8 mouse cellular contexts compared by ENCODE assay signal in the genomic region with DNA sequence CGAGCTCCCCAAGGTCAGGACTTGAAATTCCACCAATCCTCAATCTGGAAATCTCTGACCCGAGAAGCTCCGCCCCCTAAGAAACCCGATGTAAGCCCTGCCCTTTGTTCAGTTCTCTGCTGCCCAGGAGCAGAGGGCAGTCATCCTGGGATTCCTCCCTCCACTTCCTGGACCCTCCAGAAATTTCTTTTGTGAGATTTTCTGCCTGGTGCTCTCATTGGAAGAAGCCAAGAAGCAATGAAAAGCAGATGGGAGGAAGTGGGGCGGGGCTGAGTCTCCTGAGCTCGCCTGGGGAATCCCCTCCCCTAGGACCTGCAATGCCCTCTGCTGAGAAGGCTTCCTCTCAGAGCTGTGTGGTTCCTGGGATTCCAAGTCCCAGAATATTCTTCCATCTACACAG. TPM values are rescaled to one million over a fixed set of nuclear protein-coding genes. Genes with fewer than 3 reads are reported as not detected.
A peak's percentile ranks its signal among the peaks of the same experiment; 100 is the strongest.
DNase-seq lines count a peak whose midpoint lies in the region; ATAC-seq and TF ChIP-seq lines count a peak whose summit lies in the region.

No protein-coding gene starts in this region.

- peak overlapping the region; percentile 27 for H3K4me3 ChIP-seq in heart, embryonic 11.5 days (ENCODE audit: low read depth, low read length)
- H3K4me3 ChIP-seq in limb, embryonic 14.5 days (replicated peaks; ENCODE audit: low read length): no peak overlapping the region
- no peak overlapping the region for H3K4me3 ChIP-seq in neural tube, embryonic 15.5 days (replicated peaks)

- no peaks in the 10 kb centered on the region for H3K36me3 ChIP-seq in heart, embryonic 11.5 days (ENCODE audit: control insufficient read depth, insufficient read depth, low read length)
- no peaks in the 10 kb centered on the region for H3K36me3 ChIP-seq in limb, embryonic 14.5 days (ENCODE audit: control insufficient read depth, insufficient read depth, low read length)
- no peaks in the 10 kb centered on the region for H3K36me3 ChIP-seq in neural tube, embryonic 15.5 days

- peaks cover 5% of the 10 kb centered on the region; the same call in 1 of the 2 replicates for H3K4me1 ChIP-seq in heart, embryonic 11.5 days (ENCODE audit: control insufficient read depth, insufficient read depth, low read length)
- H3K4me1 ChIP-seq in limb, embryonic 14.5 days (ENCODE audit: control insufficient read depth, insufficient read depth, low read length): peaks cover 15% of the 10 kb centered on the region
- peaks cover 22% of the 10 kb centered on the region for H3K4me1 ChIP-seq in neural tube, embryonic 15.5 days

- H3K4me2 ChIP-seq in heart, embryonic 11.5 days: peak overlapping the region; percentile 47
- H3K4me2 ChIP-seq in limb, embryonic 14.5 days (replicated peaks; ENCODE audit: low read depth, low read length, severe bottlenecking): no peak overlapping the region
- peak overlapping the region; percentile 13; the same call in 1 of the 2 replicates for H3K4me2 ChIP-seq in neural tube, embryonic 15.5 days

- TF ChIP-seq POLR2A in limb, embryonic 14.5 days (IDR thresholded peaks at IDR 0.05; ENCODE audit: borderline replicate concordance, extremely low read depth, insufficient read depth, insufficient read length): no peak

- DNase-seq in heart, adult 11 months: peak; percentile 95
- no peak for DNase-seq in heart, postnatal 4 days
- DNase-seq in WW6 (ENCODE audit: low read depth, low spot score): peak; percentile 75
- peak; percentile 77 for DNase-seq in limb, embryonic 14.5 days (ENCODE audit: low spot score)
- no peak for DNase-seq in layer of hippocampus, adult 9-11 months
- DNase-seq in adrenal gland, postnatal 10 days: no peak

- H3K9ac ChIP-seq in heart, embryonic 11.5 days (ENCODE audit: low read depth, low read length): no peak overlapping the region
- H3K9ac ChIP-seq in limb, embryonic 14.5 days (ENCODE audit: low read depth, low read length, severe bottlenecking): no peak overlapping the region
- H3K9ac ChIP-seq in neural tube, embryonic 15.5 days (replicated peaks): no peak overlapping the region; the same call in 1 of the 2 replicates

- ATAC-seq in heart, embryonic 11.5 days (replicated peaks; ENCODE audit: insufficient number of reproducible peaks, low FRiP score, low TSS enrichment): no peak
- 0 out of 2 replicates have a peak, but pooled peaks have one; percentile 11 for ATAC-seq in limb, embryonic 14.5 days (ENCODE audit: low FRiP score, low read depth)
- no peak for ATAC-seq in neural tube, embryonic 15.5 days (ENCODE audit: low FRiP score)

- H3K27ac ChIP-seq in heart, embryonic 11.5 days (ENCODE audit: low read depth, low read length): no peak overlapping the region
- H3K27ac ChIP-seq in limb, embryonic 14.5 days (replicated peaks; ENCODE audit: low read depth, low read length): no peak overlapping the region
- no peak overlapping the region for H3K27ac ChIP-seq in neural tube, embryonic 15.5 days (replicated peaks)

- no peaks in the 10 kb centered on the region for H3K9me3 ChIP-seq in heart, embryonic 11.5 days (replicated peaks; ENCODE audit: control insufficient read depth, low read length)
- H3K9me3 ChIP-seq in limb, embryonic 14.5 days (ENCODE audit: control insufficient read depth, low read length): no peaks in the 10 kb centered on the region
- no peaks in the 10 kb centered on the region for H3K9me3 ChIP-seq in neural tube, embryonic 15.5 days (replicated peaks)

- WGBS in heart, embryonic 11.5 days (ENCODE audit: insufficient replicate concordance): 16% methylated on average over 6 of the region's 6 CpGs
- WGBS in limb, embryonic 14.5 days: 19% methylated on average over 6 of the region's 6 CpGs
- 29% methylated on average over 6 of the region's 6 CpGs for WGBS in neural tube, embryonic 15.5 days

- H3K27me3 ChIP-seq in heart, embryonic 11.5 days (ENCODE audit: control insufficient read depth, insufficient read depth, low read length): peaks cover 23% of the 10 kb centered on the region
- H3K27me3 ChIP-seq in limb, embryonic 14.5 days (ENCODE audit: control insufficient read depth, insufficient read depth, low read length): no peaks in the 10 kb centered on the region
- 0 out of 2 replicates have a peak, but pooled peaks cover 4% of the 10 kb centered on the region for H3K27me3 ChIP-seq in neural tube, embryonic 15.5 days (replicated peaks)

RNA-seq across cellular contexts. Expression of gene Lrrc23, which starts 2.9 kb away (rescaled TPM):
- under 1 TPM in 1 of 2 experiments, not detected in 1; 0.52 TPM for total RNA-seq in heart, postnatal 4 days (2021)
- polyA plus RNA-seq in heart, embryonic 11.5 days (2014; fragmentation: Nextera tagmentation; extraction: Ambion mirVana): not detected in 2 replicates
- 1.1 TPM in 2 replicates for polyA plus RNA-seq in limb, embryonic 14.5 days (2012; rRNA removed)
- 0.88 and 1.2 TPM in 2 replicates for polyA plus RNA-seq in limb, embryonic 14.5 days (2014; fragmentation: Nextera tagmentation; extraction: Ambion mirVana)
- polyA plus RNA-seq in neural tube, embryonic 15.5 days (2015; fragmentation: Nextera tagmentation; extraction: Ambion mirVana): 1.5 and 1.7 TPM in 2 replicates
- under 1 TPM in 1 of 2 experiments, not detected in 1; 0.72 TPM for total RNA-seq in adrenal gland, postnatal 10 days (2021)

RNA-seq across cellular contexts. Expression of gene Eno2, which starts 13.0 kb away (rescaled TPM):
- 10 to 100 TPM; 10.0 to 10.2 TPM for total RNA-seq in heart, postnatal 4 days (2021)
- polyA plus RNA-seq in heart, embryonic 11.5 days (2014; fragmentation: Nextera tagmentation; extraction: Ambion mirVana): 5.3 TPM in 2 replicates
- 21.7 and 25.3 TPM in 2 replicates for polyA plus RNA-seq in limb, embryonic 14.5 days (2012; rRNA removed)
- polyA plus RNA-seq in limb, embryonic 14.5 days (2014; fragmentation: Nextera tagmentation; extraction: Ambion mirVana): 6.0 and 10.2 TPM in 2 replicates
- polyA plus RNA-seq in neural tube, embryonic 15.5 days (2015; fragmentation: Nextera tagmentation; extraction: Ambion mirVana): 197 and 226 TPM in 2 replicates
- total RNA-seq in adrenal gland, postnatal 10 days (2021): 10 to 100 TPM; 13.0 to 21.0 TPM

RNA-seq across cellular contexts. Expression of gene Spsb2, which starts 26.0 kb away (rescaled TPM):
- 1 to 10 TPM; 3.5 to 4.4 TPM for total RNA-seq in heart, postnatal 4 days (2021)
- 4.5 and 6.6 TPM in 2 replicates for polyA plus RNA-seq in heart, embryonic 11.5 days (2014; fragmentation: Nextera tagmentation; extraction: Ambion mirVana)
- 9.8 and 11.1 TPM in 2 replicates for polyA plus RNA-seq in limb, embryonic 14.5 days (2012; rRNA removed)
- polyA plus RNA-seq in limb, embryonic 14.5 days (2014; fragmentation: Nextera tagmentation; extraction: Ambion mirVana): 8.9 and 10.8 TPM in 2 replicates
- polyA plus RNA-seq in neural tube, embryonic 15.5 days (2015; fragmentation: Nextera tagmentation; extraction: Ambion mirVana): 7.9 and 9.2 TPM in 2 replicates
- total RNA-seq in adrenal gland, postnatal 10 days (2021): 10 to 100 TPM; 11.7 to 15.2 TPM

RNA-seq across cellular contexts. Expression of gene Atn1, which starts 26.1 kb away (rescaled TPM):
- total RNA-seq in heart, postnatal 4 days (2021): 10 to 100 TPM; 61.0 to 70.5 TPM
- polyA plus RNA-seq in heart, embryonic 11.5 days (2014; fragmentation: Nextera tagmentation; extraction: Ambion mirVana): 7.4 and 9.5 TPM in 2 replicates
- polyA plus RNA-seq in limb, embryonic 14.5 days (2012; rRNA removed): 102 and 141 TPM in 2 replicates
- polyA plus RNA-seq in limb, embryonic 14.5 days (2014; fragmentation: Nextera tagmentation; extraction: Ambion mirVana): 14.6 and 19.4 TPM in 2 replicates
- polyA plus RNA-seq in neural tube, embryonic 15.5 days (2015; fragmentation: Nextera tagmentation; extraction: Ambion mirVana): 23.1 and 24.0 TPM in 2 replicates
- total RNA-seq in adrenal gland, postnatal 10 days (2021): 10 to 100 TPM; 64.0 to 71.5 TPM

RNA-seq across cellular contexts. Expression of gene Gm45234, which starts 26.6 kb away (rescaled TPM):
- 1 to 10 TPM in 1 of 2 experiments, not detected in 1; 2.1 TPM for total RNA-seq in heart, postnatal 4 days (2021)
- polyA plus RNA-seq in heart, embryonic 11.5 days (2014; fragmentation: Nextera tagmentation; extraction: Ambion mirVana): not detected in 2 replicates
- polyA plus RNA-seq in limb, embryonic 14.5 days (2012; rRNA removed): not detected in 2 replicates
- not detected in 2 replicates for polyA plus RNA-seq in limb, embryonic 14.5 days (2014; fragmentation: Nextera tagmentation; extraction: Ambion mirVana)
- 0.17 TPM in 1 of 2 replicates, not detected in the other for polyA plus RNA-seq in neural tube, embryonic 15.5 days (2015; fragmentation: Nextera tagmentation; extraction: Ambion mirVana)
- 1 to 10 TPM in 1 of 2 experiments, not detected in 1; 1.1 TPM for total RNA-seq in adrenal gland, postnatal 10 days (2021)

Comparison
In these comparisons a context has a peak if more than half of its experiments do, and no peak if none do; other contexts are left out.
1. DNase-seq: peak in heart, adult 11 months (single experiment), WW6 (single experiment) and limb, embryonic 14.5 days (single experiment); none in heart, postnatal 4 days (single experiment), layer of hippocampus, adult 9-11 months (single experiment) and adrenal gland, postnatal 10 days (single experiment).